In the genomic region with DNA sequence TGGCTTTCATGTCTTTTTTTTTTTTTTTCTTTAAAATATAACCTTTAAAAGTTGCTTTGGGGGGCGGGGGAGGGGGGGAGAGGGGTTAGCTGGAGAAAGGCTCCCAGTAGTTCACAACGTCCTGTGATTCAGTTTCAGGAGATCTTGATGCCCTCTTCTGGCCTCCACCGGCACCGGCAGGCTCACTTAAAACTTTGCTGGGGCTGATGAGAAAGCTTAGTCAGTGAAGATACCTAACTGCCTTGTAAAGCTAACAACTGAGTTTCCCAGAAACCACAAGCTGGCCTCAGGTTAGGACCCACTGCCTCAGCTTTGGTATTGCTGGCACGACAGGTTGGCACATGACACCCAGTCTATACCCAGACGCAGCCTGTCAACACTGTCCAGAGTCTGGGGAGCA, we compare ENCODE assay signal across 8 mouse cellular contexts. TPM values are rescaled to one million over a fixed set of nuclear protein-coding genes. Genes with fewer than 3 reads are reported as not detected.
DNase-seq lines count a peak whose midpoint lies in the region; ATAC-seq lines count a peak whose summit lies in the region.

No protein-coding gene starts in this region.

- peak; percentile 36 for DNase-seq in embryo, embryonic 11 days
- no peak for DNase-seq in embryo, embryonic 9.5 days (ENCODE audit: extremely low spot score)
- peak; percentile 49 to 51 for DNase-seq in heart, postnatal 14 days
- peak; percentile 46 to 61 for DNase-seq in spleen, postnatal 36 days (ENCODE audit: low spot score in 2 of 2)
- no peak for DNase-seq in gastrocnemius, adult 18-20 months (ENCODE audit: low spot score)
- no peak for DNase-seq in layer of hippocampus, adult 9-10 months (ENCODE audit: low spot score)

- H3K27ac ChIP-seq in liver, embryonic 15.5 days (replicated peaks), result no peak overlapping the region

- H3K9me3 ChIP-seq in liver, embryonic 15.5 days (replicated peaks), result no peaks in the 10 kb centered on the region

- ATAC-seq in activated CD4-positive, CD25-positive, alpha-beta regulatory T cell, adult 4 months, result peak; percentile 40
- no peak for ATAC-seq in liver, embryonic 15.5 days (ENCODE audit: insufficient read depth)

- intact Hi-C loops in heart, postnatal 14 days (cut with DNase I), result loop anchor here (2.0 to 5.0 kb wide), 2 partner anchors 17 to 45 kb away; no protein-coding TSS in a partner anchor

- peaks cover 29% of the 10 kb centered on the region for H3K4me1 ChIP-seq in liver, embryonic 15.5 days (replicated peaks)

- H3K9ac ChIP-seq in liver, embryonic 15.5 days, result no peak overlapping the region

- peak overlapping the region; percentile 71 for H3K4me2 ChIP-seq in liver, embryonic 15.5 days

- H3K27me3 ChIP-seq in liver, embryonic 15.5 days, result peaks cover 60% of the 10 kb centered on the region

- no peaks in the 10 kb centered on the region for H3K36me3 ChIP-seq in liver, embryonic 15.5 days (replicated peaks)

- peak overlapping the region; percentile 59; the same call in 1 of the 2 replicates for H3K4me3 ChIP-seq in liver, embryonic 15.5 days (replicated peaks)

- WGBS in liver, embryonic 15.5 days (ENCODE audit: insufficient replicate concordance), result 8% methylated on average over 6 of the region's 6 CpGs

RNA-seq across cellular contexts. Expression of gene Smagp, which starts 0.9 kb away (rescaled TPM):
- not detected for polyA plus RNA-seq in activated CD4-positive, CD25-positive, alpha-beta regulatory T cell, adult 4 months (2017; shearing (Covaris generic))
- 10 to 100 TPM; 14.8 to 17.1 TPM for total RNA-seq in heart, postnatal 14 days (2021)
- polyA plus RNA-seq in liver, embryonic 15.5 days (2015; fragmentation: Nextera tagmentation; extraction: Ambion mirVana), result 9.3 and 10.8 TPM in 2 replicates
- 1 to 10 TPM; 2.4 to 4.6 TPM for total RNA-seq in gastrocnemius, adult 18-20 months (2021)

RNA-seq across cellular contexts. Expression of gene Dazap2, which starts 22.5 kb away (rescaled TPM):
- 100 to 1,000 TPM; 741 to 756 TPM for polyA plus RNA-seq in activated CD4-positive, CD25-positive, alpha-beta regulatory T cell, adult 4 months (2017; shearing (Covaris generic))
- total RNA-seq in heart, postnatal 14 days (2021), result 100 to 1,000 TPM; 146 to 158 TPM
- polyA plus RNA-seq in liver, embryonic 15.5 days (2015; fragmentation: Nextera tagmentation; extraction: Ambion mirVana), result 145 and 148 TPM in 2 replicates
- total RNA-seq in gastrocnemius, adult 18-20 months (2021), result 10 to 100 TPM; 71.6 to 73.4 TPM

RNA-seq across cellular contexts. Expression of gene Bin2, which starts 31.7 kb away (rescaled TPM):
- polyA plus RNA-seq in activated CD4-positive, CD25-positive, alpha-beta regulatory T cell, adult 4 months (2017; shearing (Covaris generic)), result 100 to 1,000 TPM; 348 to 423 TPM
- total RNA-seq in heart, postnatal 14 days (2021), result 1 to 10 TPM; 1.8 to 3.9 TPM
- 18.2 and 22.2 TPM in 2 replicates for polyA plus RNA-seq in liver, embryonic 15.5 days (2015; fragmentation: Nextera tagmentation; extraction: Ambion mirVana)
- total RNA-seq in gastrocnemius, adult 18-20 months (2021), result under 1 TPM; 0.37 to 0.50 TPM

RNA-seq across cellular contexts. Expression of gene Pou6f1, which starts 37.9 kb away (rescaled TPM):
- 1 to 10 TPM; 7.5 to 9.1 TPM for polyA plus RNA-seq in activated CD4-positive, CD25-positive, alpha-beta regulatory T cell, adult 4 months (2017; shearing (Covaris generic))
- 10 to 100 TPM; 13.2 to 14.6 TPM for total RNA-seq in heart, postnatal 14 days (2021)
- 0.14 and 0.37 TPM in 2 replicates for polyA plus RNA-seq in liver, embryonic 15.5 days (2015; fragmentation: Nextera tagmentation; extraction: Ambion mirVana)
- total RNA-seq in gastrocnemius, adult 18-20 months (2021), result 10 to 100 TPM; 13.8 to 17.7 TPM

RNA-seq across cellular contexts. Expression of gene Cela1, which starts 50.1 kb away (rescaled TPM):
- 10 to 100 TPM in 1 of 2 experiments, 1 to 10 TPM in 1; 6.7 to 10.3 TPM for polyA plus RNA-seq in activated CD4-positive, CD25-positive, alpha-beta regulatory T cell, adult 4 months (2017; shearing (Covaris generic))
- total RNA-seq in heart, postnatal 14 days (2021), result 1 to 10 TPM in 1 of 2 experiments, under 1 TPM in 1; 0.51 to 1.1 TPM
- 17.0 and 22.6 TPM in 2 replicates for polyA plus RNA-seq in liver, embryonic 15.5 days (2015; fragmentation: Nextera tagmentation; extraction: Ambion mirVana)
- total RNA-seq in gastrocnemius, adult 18-20 months (2021), result 1 to 10 TPM; 1.2 TPM

Comparison
In these comparisons a context has a peak if more than half of its experiments do, and no peak if none do; other contexts are left out.
1. DNase-seq: peak in embryo, embryonic 11 days (single experiment), heart, postnatal 14 days (2 of 2) and spleen, postnatal 36 days (2 of 2); none in embryo, embryonic 9.5 days (single experiment), gastrocnemius, adult 18-20 months (single experiment) and layer of hippocampus, adult 9-10 months (single experiment).